Mouse (Mus musculus): ENCODE data around the gene Tff2. TPM values are rescaled to one million over a fixed set of nuclear protein-coding genes. Genes with fewer than 3 reads are reported as not detected.

Gene Tff2
- total RNA-seq (2017), result not detected in 2 replicates

DNA sequence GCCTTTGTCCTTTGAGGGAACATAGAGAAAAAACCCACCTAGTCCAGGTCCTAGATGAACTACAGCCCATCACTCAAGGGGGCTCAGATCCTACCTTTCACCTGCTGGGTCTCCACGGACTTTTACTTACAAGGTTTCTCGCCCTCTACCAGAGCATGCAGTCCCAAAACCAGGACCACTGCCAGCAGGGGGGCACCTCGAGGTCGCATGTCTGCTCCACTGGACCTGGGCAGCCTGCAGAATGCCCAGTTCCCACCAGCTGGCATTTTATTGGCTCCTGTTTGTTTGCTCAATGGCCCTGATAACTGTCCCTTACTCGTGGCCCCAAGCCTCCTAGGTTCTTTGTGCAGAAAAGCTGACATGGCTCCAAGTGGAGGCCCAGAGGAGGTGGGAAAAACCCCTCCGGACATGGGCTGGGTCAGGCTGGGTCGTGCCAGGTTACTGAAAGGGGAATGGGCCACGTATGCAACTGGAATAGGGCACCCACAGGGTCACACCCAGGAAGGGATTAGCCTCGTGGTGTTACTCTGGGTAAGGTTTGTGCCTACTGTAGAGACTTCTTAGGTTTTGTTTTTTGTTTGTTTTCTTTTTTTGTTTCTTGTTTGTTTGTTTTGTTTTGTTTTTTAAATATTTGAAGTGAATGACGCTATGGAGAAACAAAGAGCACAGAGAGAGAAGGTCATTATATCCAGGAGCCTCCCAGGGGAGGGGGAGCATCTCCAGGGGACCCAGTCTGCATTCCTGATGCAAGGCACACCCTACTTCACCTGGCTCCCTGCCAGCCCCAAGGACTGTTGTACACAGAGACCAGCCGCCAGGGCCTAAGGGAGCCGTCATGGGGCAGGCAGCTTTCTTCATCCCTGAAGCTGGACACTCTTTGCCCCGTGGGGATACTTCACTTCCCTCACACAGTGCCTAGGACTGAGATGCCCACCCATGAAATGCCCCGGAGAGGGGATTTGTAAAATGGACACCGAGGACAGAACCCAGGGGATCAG, at the start of gene Tff2:
Gene Tff2 (minus strand): TSS at position 243 of the 998 bp plus-strand sequence.
- ATAC-seq (replicated peaks in 1 of 2; ENCODE audit: insufficient read depth in 1 of 2, low FRiP score in 2 of 2, low TSS enrichment in 1 of 2, low read depth in 1 of 2, poor library complexity in 2 of 2, severe bottlenecking in 2 of 2), result no peak

DNA sequence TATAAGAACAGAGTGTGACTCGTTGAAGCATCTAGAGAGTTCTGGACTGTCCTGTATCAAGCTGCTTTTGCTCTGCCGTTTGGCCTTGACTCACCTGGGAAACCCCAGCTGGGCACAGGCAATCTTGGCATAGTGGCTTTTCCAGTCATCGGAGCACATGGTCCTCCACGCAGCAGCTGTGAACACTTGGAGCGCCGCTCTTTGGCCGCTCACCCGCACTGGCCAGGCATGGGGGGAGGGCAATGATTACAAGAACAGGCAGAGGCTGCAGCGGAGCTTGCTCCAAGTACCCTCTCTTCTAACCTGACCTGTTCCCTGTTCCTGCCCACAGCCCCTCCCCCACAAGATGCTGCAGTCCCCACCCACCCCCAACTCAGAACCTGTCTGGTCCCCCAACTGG, 49.3 kb upstream of the Tff2 start:
- no peak for ATAC-seq (replicated peaks in 1 of 2; ENCODE audit: insufficient read depth in 1 of 2, low FRiP score in 2 of 2, low TSS enrichment in 1 of 2, low read depth in 1 of 2, poor library complexity in 2 of 2, severe bottlenecking in 2 of 2)

DNA sequence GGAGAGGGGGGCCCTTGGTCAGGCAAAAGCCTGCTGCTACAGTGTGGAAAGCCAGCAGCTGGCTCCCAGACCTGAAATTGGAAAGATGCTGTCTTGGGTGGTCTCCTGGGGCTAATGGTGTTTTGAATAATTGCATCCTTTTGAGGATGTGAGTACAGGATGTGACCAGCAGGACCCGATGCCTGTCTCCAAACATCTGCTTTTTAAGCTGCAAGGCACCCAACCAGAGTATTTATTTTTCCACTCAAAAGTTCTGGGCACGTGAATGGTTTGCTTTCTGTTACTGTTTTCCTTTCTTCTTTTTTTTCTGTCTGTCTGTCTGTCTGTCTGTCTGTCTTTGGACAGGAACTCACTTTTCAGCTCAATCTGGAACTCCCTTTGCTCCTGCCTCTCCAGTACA, 48.6 kb upstream of the Tff2 start:
- no peak for ATAC-seq (replicated peaks in 1 of 2; ENCODE audit: insufficient read depth in 1 of 2, low FRiP score in 2 of 2, low TSS enrichment in 1 of 2, low read depth in 1 of 2, poor library complexity in 2 of 2, severe bottlenecking in 2 of 2)

DNA sequence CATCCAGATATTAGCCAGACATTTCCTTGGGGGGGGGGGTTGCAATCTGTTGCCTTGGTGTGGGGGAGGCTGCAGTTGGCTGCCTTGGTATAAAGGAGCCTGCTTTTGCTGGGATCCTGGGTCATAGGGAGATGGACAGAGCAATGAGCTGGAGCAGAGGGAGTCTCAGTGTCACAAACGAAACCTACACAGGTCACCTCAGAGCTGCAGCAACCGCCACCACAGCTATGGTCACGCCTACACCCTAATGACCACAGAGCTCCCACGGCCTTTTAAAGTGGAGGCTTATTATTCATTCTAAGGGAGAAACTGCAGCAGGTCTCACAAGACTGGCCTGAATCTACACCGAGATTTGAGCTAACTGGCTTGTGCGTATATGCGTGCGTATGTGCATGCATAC, 47.7 kb upstream of the Tff2 start:
- ATAC-seq (replicated peaks in 1 of 2; ENCODE audit: insufficient read depth in 1 of 2, low FRiP score in 2 of 2, low TSS enrichment in 1 of 2, low read depth in 1 of 2, poor library complexity in 2 of 2, severe bottlenecking in 2 of 2), result no peak

DNA sequence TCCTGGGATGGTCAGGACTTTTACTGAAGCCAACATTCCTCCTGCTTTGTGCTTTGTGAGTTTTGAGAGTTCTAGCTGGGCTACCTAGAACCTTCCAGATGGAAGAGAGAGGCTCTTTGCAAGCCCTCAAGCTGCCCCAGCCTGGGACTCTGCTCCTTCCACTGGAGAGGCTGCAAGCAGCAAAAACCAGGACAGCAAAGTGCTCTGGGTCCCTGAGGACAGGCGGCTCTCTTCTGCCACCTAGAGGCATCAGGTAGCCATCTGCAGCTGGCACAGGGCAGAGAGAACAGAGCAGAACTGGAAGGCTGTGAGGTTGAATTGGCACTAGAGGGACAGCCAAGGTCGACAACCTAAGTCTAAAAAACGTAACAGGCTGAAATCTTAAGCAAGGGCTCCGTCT, 43.3 kb upstream of the Tff2 start:
- ATAC-seq (replicated peaks in 1 of 2; ENCODE audit: insufficient read depth in 1 of 2, low FRiP score in 2 of 2, low TSS enrichment in 1 of 2, low read depth in 1 of 2, poor library complexity in 2 of 2, severe bottlenecking in 2 of 2), result peak; percentile 71 to 85

DNA sequence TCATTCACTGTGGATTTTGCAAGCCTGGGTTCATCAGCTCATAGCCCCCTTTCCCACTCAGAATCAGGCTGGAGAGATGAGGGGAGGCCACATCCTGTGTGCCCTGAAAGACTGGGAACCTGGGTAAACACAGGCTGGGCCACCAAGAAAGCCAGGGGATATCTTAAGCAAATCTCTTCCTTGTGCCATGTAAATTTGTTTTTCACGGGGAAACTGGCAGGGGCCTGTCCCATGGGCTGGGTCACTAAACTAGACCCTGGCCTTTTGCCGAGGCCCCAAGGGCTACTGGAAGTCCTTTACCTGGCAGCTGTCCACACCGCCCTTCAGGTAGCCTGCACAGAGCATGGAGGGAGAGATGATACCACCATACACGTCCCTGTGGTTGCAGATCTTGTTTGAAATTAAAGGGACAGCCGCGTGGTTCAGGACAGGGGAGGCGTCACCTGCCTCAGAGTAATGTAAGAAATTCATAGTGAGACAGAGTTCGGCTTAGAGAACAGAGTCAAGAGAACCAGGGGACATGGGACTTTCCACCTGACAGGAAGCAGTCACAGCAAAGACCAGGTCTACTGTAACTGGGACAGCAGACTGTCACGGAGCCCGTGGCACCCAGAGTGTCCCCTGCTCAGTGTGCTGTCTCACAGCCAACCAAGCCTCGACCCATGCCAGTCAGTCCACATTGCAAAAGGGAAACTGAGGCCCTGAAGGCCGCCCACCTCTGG, 40.3 kb upstream of the Tff2 start:
- ATAC-seq (replicated peaks in 1 of 2; ENCODE audit: insufficient read depth in 1 of 2, low FRiP score in 2 of 2, low TSS enrichment in 1 of 2, low read depth in 1 of 2, poor library complexity in 2 of 2, severe bottlenecking in 2 of 2), result no peak

DNA sequence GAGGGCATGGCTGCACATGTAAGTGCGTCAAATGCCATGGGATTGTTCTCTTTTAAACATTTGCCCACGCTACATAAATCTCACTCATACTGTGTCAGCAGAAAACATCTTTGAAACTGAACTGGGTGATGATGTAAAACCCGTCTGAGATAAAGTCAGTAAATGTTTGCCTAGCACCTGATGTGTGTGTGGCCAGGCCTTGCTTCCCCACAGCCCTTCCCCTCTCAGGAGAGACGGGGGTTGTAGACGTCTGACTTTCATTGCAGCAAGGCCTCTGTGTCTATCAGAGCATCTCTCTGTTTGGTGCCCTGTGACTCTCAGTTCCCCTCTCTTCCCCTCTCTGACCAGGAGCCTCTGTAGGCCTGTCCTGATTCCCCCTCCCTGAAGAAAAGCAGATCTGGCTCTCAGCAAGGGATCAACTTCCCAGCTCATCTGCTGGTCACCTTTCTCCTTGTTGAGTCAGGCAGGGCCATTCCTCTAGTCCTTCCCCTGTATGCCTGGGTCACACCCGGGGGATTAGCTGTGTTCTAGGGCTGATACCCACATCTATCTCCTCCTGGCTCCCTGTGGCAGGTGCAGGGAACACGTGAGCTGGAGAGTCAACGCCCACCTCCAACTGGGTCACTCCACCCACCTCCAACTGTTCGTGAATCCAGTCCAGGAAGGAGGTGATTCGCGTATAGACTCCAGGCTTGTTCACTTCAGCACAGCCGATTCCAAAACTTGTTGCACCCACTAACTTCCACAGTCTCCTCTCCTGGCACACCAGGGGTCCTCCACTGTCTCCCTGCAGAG, 39.3 kb upstream of the Tff2 start:
- ATAC-seq (replicated peaks in 1 of 2; ENCODE audit: insufficient read depth in 1 of 2, low FRiP score in 2 of 2, low TSS enrichment in 1 of 2, low read depth in 1 of 2, poor library complexity in 2 of 2, severe bottlenecking in 2 of 2), result no peak

DNA sequence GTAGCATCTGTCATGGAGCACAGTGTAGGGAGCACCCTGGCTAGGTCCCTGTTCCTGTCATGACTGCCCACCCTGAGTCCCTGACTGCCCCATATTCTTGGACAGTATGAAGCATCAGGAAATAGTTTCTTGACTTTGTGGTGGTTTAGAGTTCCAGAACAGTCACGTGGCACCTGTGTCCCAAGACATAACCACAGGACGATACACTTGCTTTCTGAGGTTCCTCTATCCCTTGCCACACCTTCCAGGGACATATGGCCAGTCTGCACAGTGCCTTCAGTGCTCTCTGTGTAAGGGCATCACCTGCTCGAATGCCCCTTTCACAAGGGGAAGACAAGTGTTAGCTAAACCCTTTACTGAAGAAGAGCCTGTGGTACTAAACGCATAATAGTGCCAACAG, 37.4 kb upstream of the Tff2 start:
- peak; percentile 47 to 62; a peak in 3 of 4 replicates for ATAC-seq (replicated peaks in 1 of 2; ENCODE audit: insufficient read depth in 1 of 2, low FRiP score in 2 of 2, low TSS enrichment in 1 of 2, low read depth in 1 of 2, poor library complexity in 2 of 2, severe bottlenecking in 2 of 2)

DNA sequence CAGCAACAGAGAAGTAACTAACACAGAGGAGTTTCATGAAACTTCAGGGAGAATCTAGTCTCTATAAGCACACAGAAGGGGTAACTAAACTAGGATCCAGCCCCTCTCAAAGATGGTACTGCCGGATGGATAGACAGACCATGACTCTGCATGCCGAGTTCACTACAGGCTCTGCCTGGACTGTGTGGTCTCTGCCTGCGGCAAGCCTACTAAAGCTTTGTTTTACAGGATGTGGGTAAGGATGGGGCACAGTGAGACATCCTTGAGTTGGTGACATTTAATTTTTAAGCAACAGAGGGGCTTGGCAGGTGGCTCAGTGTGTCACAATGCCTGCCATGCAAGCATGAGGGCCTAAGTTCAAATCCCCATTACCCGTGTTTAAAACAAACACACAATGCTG, 32.2 kb upstream of the Tff2 start:
- peak; percentile 65 to 76 for ATAC-seq (replicated peaks in 1 of 2; ENCODE audit: insufficient read depth in 1 of 2, low FRiP score in 2 of 2, low TSS enrichment in 1 of 2, low read depth in 1 of 2, poor library complexity in 2 of 2, severe bottlenecking in 2 of 2)

DNA sequence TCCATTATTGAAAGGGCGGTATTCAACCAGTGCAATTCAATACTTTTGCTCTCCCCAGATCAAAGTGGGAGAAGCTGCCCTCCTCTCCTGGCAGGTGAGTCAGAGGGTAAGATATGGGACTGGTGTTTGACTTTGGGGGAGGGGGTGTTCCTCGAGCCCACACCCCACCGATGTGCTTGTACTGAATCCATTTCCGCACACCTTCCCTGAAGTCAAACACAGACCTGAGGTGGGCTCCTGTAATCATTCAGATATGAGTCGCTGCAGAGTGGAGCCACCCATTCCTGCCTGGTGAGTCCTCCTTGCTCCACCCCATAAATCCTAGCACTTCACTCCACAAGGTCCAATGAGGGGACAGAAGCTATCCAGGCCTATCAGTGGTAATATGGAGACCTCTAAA, 25.7 kb upstream of the Tff2 start:
- ATAC-seq (replicated peaks in 1 of 2; ENCODE audit: insufficient read depth in 1 of 2, low FRiP score in 2 of 2, low TSS enrichment in 1 of 2, low read depth in 1 of 2, poor library complexity in 2 of 2, severe bottlenecking in 2 of 2), result no peak

DNA sequence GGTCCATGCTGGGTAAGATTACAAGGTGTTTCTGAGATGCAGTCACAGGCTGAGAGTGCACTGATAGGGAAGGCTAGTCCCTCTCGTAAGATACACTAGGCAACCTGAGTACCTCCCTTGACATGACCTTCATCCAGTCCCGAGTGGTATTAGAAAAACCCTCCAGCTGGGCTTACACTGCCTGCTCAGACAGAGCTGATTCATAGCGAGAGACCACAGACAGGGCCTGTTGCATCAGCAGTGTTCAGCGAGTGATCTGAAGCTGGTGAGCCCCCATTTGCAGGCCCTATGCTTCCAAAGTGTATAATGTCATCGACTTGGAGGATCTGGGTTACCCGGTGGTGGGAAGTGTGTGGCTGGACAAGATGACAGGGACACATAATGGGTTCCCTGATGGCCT, 21.0 kb upstream of the Tff2 start, which contains the start of gene Tff1:
Gene Tff1 (minus strand): TSS at position 151 of the 400 bp plus-strand sequence.
- ATAC-seq (replicated peaks in 1 of 2; ENCODE audit: insufficient read depth in 1 of 2, low FRiP score in 2 of 2, low TSS enrichment in 1 of 2, low read depth in 1 of 2, poor library complexity in 2 of 2, severe bottlenecking in 2 of 2), result no peak

DNA sequence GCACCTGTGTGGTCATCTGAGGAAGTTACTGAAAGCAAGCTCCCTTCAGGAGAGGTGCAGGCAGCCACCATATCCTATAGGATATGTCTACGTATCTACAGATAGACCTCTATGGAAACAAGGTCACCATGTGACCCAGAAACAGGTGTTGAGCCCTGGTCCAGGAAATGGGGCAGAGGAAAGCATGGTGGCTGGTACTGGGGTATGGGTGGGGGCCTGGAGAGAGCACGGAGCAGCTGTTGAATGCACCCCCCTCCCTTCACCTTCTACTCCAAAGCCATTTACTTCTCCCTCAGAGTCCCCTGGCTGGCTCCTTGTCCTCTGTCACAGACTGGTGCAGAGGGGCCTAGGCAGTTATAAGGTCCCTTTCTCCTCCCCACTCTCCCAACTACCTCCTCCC, 19.7 kb upstream of the Tff2 start:
- no peak for ATAC-seq (replicated peaks in 1 of 2; ENCODE audit: insufficient read depth in 1 of 2, low FRiP score in 2 of 2, low TSS enrichment in 1 of 2, low read depth in 1 of 2, poor library complexity in 2 of 2, severe bottlenecking in 2 of 2)

DNA sequence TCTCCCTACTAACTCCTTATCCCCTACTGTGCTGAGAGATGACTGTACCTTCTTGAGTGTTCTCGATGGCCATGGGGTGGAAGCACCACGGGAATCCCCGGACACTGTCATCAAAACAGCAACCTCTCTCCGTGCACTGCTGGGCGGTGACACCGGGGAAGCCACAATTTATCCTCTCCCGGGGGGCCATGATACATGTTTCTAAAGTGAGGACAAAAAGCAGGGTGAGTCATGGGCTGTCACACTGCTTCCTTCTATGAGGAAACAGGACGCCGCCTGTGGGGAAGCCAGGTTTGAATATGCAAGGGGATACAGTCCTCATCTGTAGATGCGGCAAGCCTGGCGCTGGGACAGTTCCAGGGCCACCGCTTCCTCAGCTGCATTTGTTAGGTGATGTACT, 18.5 kb upstream of the Tff2 start:
- ATAC-seq (replicated peaks in 1 of 2; ENCODE audit: insufficient read depth in 1 of 2, low FRiP score in 2 of 2, low TSS enrichment in 1 of 2, low read depth in 1 of 2, poor library complexity in 2 of 2, severe bottlenecking in 2 of 2), result peak in 1 of 2 experiments; percentile 39; a peak in 1 of 4 replicates

DNA sequence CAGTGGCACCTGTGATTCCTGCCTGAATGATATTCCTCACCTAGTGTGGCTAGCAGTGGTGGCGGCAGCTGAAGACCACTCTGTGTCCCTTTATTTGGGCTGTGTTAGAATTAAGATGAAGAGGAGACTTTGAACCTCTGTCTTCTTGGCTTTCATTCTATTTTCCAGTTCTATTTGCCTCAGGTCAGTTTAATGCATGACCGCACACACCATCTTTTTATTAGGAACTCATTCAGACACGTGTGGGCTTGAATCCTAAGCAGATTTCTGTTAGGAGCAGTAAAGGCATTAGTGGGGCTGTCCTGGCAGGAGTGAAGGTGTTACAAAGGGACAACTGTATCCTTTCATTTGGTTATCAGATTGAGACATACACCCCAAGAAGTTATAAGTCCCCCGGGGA, 16.2 kb upstream of the Tff2 start:
- ATAC-seq (replicated peaks in 1 of 2; ENCODE audit: insufficient read depth in 1 of 2, low FRiP score in 2 of 2, low TSS enrichment in 1 of 2, low read depth in 1 of 2, poor library complexity in 2 of 2, severe bottlenecking in 2 of 2), result no peak

DNA sequence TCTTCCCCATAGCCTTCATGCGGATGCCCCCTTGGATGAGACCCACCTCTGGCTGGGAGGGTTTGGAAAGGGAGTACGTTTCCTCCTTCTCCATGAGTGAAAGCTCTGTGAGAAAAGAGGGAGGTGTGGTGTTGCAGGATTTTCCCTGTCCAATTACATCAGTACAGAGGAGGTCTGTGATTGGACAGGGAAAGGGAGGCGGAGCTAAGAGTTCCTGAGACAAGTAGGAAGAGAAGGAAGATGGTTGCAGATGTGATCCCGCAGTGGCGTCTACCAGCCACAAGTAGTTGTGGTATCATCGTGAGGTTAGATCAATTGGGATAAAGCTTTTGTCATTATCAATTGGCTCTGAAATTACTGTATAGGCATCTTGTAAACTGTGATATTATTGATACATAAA, 13.8 kb upstream of the Tff2 start:
- no peak for ATAC-seq (replicated peaks in 1 of 2; ENCODE audit: insufficient read depth in 1 of 2, low FRiP score in 2 of 2, low TSS enrichment in 1 of 2, low read depth in 1 of 2, poor library complexity in 2 of 2, severe bottlenecking in 2 of 2)

DNA sequence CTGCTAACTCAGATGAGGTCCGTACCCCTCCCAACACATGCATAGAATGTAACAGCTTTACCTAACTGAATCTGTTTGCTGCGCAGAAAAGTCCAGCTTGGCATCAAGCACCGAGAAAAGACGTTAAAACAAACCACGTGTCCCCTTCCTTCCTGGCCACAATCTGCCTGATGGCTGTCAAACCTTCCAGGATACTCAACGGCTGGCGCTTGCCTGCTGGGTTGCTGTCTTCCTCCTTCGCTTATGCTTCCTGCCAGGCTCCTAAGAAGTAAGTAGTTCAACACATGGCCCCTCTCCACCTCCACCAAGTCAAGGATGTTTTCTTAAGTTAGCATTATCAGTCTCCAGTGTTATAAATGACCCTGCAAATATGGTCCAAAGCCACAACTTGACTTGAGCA, 9.7 kb upstream of the Tff2 start:
- ATAC-seq (replicated peaks in 1 of 2; ENCODE audit: insufficient read depth in 1 of 2, low FRiP score in 2 of 2, low TSS enrichment in 1 of 2, low read depth in 1 of 2, poor library complexity in 2 of 2, severe bottlenecking in 2 of 2), result peak; percentile 89 to 92

DNA sequence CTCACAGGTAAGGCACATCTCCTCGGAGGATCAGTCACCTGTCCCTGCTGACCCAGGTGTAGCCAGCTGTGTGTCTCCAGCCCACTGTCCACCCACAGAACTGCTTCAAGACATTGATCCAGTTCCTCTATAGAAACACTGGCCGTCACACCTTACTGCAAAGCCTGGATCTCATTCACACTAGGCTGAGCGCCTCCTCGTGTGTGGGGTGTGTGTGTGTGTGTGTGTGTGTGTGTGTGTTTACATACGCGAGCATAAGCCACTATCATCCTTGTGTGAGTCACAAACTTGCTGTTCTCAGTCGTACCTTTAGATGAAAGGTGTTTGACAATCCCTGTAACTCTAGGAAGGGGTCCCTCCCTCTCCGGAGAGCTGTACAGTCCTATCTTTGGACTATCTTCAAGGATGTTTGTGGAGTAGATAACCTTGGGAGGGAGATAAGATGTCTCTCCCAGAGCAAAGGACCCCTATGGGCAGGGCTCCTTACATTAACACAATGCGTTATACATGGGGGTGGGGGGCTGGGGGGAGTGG, 9.0 kb upstream of the Tff2 start:
- ATAC-seq (replicated peaks in 1 of 2; ENCODE audit: insufficient read depth in 1 of 2, low FRiP score in 2 of 2, low TSS enrichment in 1 of 2, low read depth in 1 of 2, poor library complexity in 2 of 2, severe bottlenecking in 2 of 2), result no peak
